Mouse (Mus musculus) kidney, adult 11 months (tissue): ENCODE results near the gene Cdc14a.

Experiments
- DNase-seq: peaks from one replicate; pipeline ENCODE4 v3.0.0; 2022

Gene Cdc14a

GRCm38 (mm10) chr3:116263977-116264376 is 159.9 kb downstream of the Cdc14a start:
- DNase-seq = no peak

DNA sequence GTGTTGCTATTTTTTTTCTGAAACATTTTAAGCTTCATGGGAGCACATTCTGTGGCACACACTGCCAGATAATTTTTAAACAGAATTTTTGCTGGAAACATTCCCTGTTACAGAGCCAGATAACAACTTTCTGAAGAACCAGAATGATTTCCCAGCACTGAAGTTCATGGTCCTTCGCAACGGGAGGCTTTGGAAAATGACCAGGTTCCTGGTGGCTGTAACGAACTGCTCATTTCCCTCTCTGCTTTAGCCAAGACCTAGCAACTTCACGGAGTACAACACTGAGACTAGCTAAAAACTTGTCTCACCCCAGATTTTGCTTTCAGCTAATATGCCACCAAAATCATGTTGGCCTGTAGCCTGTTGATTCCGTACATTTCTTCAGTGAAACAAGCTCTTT is 160.8 kb downstream of the Cdc14a start:
- no peak for DNase-seq

- no peak for DNase-seq
Observed at GRCm38 (mm10) chr3:116256104-116256503, 167.7 kb downstream of the Cdc14a start.

DNA sequence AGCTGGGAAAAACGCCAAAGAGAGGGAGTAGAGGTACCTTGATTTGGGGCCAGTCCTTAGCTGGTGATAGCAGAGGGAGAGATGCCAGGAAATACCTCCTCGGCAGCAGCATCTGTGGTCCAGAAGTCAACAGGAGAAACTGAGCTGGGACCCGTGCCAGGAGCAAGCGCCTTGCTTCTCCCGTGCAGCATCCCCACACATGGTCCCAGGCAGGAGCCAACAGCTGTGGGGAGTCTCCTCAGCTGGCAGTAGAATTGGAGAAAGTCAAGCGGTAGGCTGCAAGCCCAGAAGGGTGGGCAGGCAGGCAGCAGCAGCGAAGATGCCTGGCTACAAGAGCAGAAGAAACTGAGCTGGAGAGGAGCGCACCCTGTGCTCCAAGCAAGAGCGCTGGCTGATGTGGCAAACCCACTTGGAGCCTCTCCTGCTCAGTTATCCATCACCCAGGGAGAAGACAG is 170.7 kb downstream of the Cdc14a start, which contains the start of gene Gpr88:
Gpr88 (minus strand) TSS at position 427 of the 455 bp plus-strand sequence.
- peak; percentile 4 for DNase-seq

DNA sequence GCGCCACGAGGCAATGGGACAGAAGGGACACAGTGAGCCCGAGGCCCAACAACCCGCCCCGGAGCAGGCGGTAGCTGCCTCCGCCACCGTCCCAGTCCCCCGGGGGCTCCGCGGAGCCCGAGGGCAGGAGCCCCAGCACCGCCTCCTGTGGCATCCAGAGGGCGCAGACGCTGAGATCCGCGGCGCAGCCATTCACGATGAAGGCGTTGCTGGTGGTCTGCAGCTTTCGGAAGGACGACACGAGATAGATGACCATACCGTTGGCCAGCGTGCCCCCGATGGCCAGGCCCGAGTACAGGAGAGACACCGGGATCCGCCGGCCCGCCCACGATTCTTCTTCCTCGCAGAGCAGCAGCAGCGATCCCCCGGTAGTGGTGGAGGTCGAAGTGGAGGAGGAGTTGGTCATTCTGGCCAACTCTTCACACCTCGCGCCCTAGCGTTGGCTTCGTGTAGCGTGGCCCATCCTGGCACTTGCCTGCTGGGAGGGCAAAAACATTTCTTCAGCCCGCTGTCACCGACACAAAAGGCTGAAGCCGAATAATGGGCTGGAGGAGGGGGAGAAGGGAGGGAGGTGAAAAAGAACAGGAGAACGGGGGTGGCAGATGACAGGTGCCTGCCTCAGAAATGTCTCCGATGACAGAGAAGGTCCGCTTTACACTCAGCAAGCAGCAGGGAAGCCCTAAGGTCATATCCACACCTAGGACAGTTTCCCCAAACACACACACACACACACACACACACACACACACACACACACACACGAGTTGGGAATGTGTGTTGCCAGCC is 171.4 kb downstream of the Cdc14a start:
- no peak for DNase-seq

- peak; percentile 4 for DNase-seq
Observed at GRCm38 (mm10) chr3:116251481-116252254, 172.2 kb downstream of the Cdc14a start.

DNA sequence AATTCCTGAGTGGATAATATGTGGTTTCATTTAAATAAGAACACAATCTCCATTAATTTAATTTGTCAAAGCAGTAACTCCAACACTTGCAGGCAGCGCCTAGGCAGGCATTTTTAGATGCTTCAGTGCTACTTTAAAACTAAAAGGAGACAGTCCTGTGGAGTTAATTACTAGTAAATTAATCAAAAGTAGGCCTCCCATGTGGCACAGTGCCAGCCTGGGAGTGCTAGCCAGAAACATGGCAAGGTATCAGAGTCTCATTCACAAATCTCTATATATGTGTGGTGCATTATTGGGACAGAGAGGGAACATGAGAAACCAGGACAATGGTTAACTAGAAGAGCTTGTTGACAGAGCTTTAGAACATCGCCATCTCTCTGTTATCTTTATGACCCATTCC is 174.8 kb downstream of the Cdc14a start:
- DNase-seq = no peak

DNA sequence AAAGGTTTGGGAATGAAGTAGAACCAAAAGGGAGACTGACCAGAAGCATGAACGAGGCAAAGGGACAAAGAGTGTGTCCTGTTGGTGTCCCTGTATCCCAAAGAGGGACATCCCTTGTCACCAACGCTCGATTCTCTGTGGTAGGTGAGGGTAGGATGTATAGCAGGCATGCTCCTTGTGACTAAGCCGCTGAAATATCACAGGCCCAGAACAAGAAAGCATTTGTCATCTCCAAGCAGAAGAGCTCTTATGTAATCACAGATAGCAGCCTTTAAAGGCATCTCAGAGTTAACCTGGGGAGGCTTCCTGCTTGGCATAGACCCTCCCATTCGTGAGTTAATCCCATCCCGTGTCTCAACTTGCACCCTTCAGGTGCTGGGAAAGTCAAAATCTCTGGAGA is 179.4 kb downstream of the Cdc14a start:
- no peak for DNase-seq

DNA sequence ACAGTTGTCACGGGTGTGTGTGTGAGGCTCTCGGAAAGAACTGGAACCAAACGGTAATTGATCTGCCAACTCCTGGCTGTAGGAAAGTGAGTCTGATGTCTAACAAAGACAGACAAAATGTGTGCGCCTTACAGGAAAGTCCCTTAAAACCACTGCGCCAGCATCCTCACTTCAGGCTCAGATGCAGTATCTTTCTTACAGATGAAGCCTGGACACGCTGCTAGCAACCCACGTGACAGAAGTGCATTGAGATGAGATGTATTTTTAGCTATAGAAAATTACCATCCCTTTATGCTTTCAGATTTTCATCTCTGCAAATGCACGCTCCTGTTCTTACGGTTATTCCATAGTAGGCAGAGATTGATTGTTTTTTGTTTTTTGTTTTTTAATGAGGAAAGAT is 181.1 kb downstream of the Cdc14a start:
- DNase-seq = no peak

DNA sequence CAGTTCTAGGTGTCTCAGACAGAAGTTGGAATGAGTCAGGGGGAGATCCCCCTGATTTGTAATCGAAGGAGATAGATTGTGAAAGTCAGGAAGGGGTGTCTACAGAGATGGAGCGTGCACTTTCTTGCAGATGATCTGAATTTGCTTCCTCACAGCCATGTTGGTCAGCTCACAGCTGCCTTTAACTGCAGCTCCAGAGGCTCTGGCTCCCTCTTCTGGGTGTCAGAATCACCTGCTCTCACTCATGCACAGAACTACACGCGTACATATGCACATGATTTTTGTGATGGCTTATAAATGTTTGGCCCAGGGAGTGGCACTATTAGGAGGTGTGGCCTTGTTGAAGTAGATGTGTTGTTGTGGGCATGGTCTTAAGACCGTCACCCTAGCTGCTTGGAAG is 186.3 kb downstream of the Cdc14a start:
- DNase-seq = no peak

GRCm38 (mm10) chr3:116236856-116237255 is 187.0 kb downstream of the Cdc14a start:
- DNase-seq = no peak

DNA sequence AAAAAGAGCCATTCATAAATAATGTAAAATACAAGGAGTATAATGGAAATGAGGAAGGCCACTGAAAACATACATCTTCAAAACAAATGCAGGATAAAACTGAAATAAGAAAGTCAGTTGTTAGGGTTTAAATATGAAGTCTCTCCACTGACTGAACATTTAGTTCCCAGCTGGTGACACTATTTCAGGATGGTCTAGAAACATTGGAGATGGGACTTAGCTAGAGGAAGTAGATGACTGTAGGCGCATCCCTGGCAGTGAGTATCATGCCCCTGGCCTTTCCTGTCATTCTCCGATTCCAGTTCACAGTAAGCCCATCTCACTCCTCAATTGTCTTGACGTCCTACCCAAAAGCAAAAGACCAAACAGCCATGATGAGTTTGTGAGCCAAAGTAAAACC is 190.3 kb downstream of the Cdc14a start:
- DNase-seq = no peak

GRCm38 (mm10) chr3:116232763-116233162 is 191.1 kb downstream of the Cdc14a start:
- DNase-seq = no peak

- no peak for DNase-seq
Observed at GRCm38 (mm10) chr3:116229336-116229735, 194.5 kb downstream of the Cdc14a start.

- no peak for DNase-seq
Observed at GRCm38 (mm10) chr3:116228360-116229245, 195.2 kb downstream of the Cdc14a start.

- no peak for DNase-seq
Observed at GRCm38 (mm10) chr3:116227383-116227782, 196.4 kb downstream of the Cdc14a start.

- DNase-seq = no peak
Observed at GRCm38 (mm10) chr3:116226915-116227314, 196.9 kb downstream of the Cdc14a start.
